Mouse (Mus musculus): ENCODE results near the gene Aars2.

DNA sequence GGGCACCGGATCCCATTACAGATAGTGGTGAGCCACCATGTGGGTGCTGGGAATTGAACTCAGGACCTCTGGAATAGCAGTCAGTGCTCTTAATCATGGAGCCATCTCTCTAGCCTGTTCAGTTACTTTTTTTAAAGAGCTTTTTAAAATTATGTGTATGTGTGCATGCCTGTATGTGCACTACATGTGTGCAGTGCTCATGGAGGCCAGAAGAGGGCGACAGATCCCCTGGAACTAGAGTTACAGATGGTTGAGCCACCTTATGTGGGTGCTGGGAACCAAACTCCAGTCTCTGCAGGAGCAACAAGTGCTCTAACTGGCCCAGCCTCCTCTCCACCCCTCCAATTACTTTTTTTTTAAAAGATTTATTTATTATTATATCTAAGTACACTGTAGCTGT lies 39.9 kb upstream of the Aars2 start:
- TF ChIP-seq CTCF (IDR thresholded peaks at IDR 0.05; ENCODE audit: control insufficient read depth, insufficient read depth, low read length) (no peak), POLR2A (IDR thresholded peaks at IDR 0.05; ENCODE audit: borderline replicate concordance, control insufficient read depth, low read depth, low read length) (no peak)

Data from bone marrow, adult 2 months (tissue).